Mouse (Mus musculus) lung, adult 2 months (tissue): ENCODE results near the gene Gm10447.

Experiments used
- CTCF ChIP-seq: fragments of 200-500 bp; IDR thresholded peaks from 2 replicates; pipeline ENCODE4 v1.5.1; 2011; ENCODE audit warnings: mild to moderate bottlenecking, low read length, control low read depth; ENCODE audit not compliant: insufficient read depth
- POLR2A ChIP-seq: fragments of 200-500 bp; IDR thresholded peaks from 2 replicates; pipeline ENCODE4 v1.6.1; 2011; ENCODE audit warnings: low read depth, mild to moderate bottlenecking, control low read depth, low read length, borderline replicate concordance; ENCODE audit errors: extremely low read depth

DNA sequence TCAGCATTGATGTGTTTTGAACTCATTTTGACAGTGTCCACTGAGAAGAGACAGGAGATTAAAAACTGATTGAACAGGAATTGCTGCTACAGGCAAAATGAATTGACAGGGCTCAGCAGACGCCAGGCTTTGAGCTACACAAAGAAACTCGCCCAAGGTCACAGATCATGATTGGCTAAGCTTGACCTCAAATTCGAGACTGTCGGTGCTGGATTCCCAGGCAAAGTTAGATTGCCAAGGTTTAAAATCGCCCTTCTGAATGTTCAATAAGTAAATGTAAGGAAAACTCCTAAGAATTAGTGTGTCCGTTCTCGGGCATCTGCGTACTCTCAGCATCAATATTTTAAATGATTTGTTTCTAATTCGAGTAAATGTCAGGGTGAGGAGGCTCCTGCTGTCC lies 32.5 kb upstream of the Gm10447 start:
- TF ChIP-seq CTCF (no peak), POLR2A (no peak)
